Mouse (Mus musculus) adipocyte (in vitro differentiated cells): ENCODE measurements around the gene Prg3.
A peak's percentile ranks its signal among the peaks of the same experiment; 100 is the strongest.

Source experiments
- DNase-seq: peaks from one replicate; pipeline ENCODE4 v3.0.0-alpha.2; 2016; ENCODE audit warnings: low spot score

The Prg3 gene

GRCm38 (mm10) chr2:84996376-84996775 is 8.4 kb downstream of the Prg3 start:
- no peak for DNase-seq

- no peak for DNase-seq
Observed at GRCm38 (mm10) chr2:84999486-85000181, 11.6 kb downstream of the Prg3 start.

- DNase-seq: peak; percentile 69
Observed at GRCm38 (mm10) chr2:85001497-85001896, 13.5 kb downstream of the Prg3 start.

GRCm38 (mm10) chr2:85002575-85002974 is 14.6 kb downstream of the Prg3 start:
- DNase-seq: no peak

- DNase-seq: peak; percentile 33
Observed at GRCm38 (mm10) chr2:85004341-85004740, 16.3 kb downstream of the Prg3 start.

- no peak for DNase-seq
Observed at GRCm38 (mm10) chr2:85006600-85006999, 18.6 kb downstream of the Prg3 start.

GRCm38 (mm10) chr2:85007729-85008128 is 19.7 kb downstream of the Prg3 start:
- peak; percentile 57 for DNase-seq

- no peak for DNase-seq
Observed at GRCm38 (mm10) chr2:85009212-85009611, 21.2 kb downstream of the Prg3 start.

GRCm38 (mm10) chr2:85011906-85012604 is 24.0 kb downstream of the Prg3 start:
- peak; percentile 85 for DNase-seq

- DNase-seq: no peak
Observed at GRCm38 (mm10) chr2:85012679-85013078, 24.7 kb downstream of the Prg3 start.

- DNase-seq: no peak
Observed at GRCm38 (mm10) chr2:85013826-85014587, 26.0 kb downstream of the Prg3 start.

GRCm38 (mm10) chr2:85014588-85014982 is 26.6 kb downstream of the Prg3 start:
- peak; percentile 71 for DNase-seq

- DNase-seq: peak; percentile 70
Observed at GRCm38 (mm10) chr2:85022043-85022442, 34.0 kb downstream of the Prg3 start.

- peak; percentile 64 for DNase-seq
Observed at GRCm38 (mm10) chr2:85026178-85026577, 38.2 kb downstream of the Prg3 start.

- DNase-seq: no peak
Observed at GRCm38 (mm10) chr2:85027281-85027680, 39.3 kb downstream of the Prg3 start.

- DNase-seq: no peak
Observed at GRCm38 (mm10) chr2:85029897-85030296, 41.9 kb downstream of the Prg3 start.

GRCm38 (mm10) chr2:85030989-85031388 is 43.0 kb downstream of the Prg3 start:
- no peak for DNase-seq

- DNase-seq: peak; percentile 88
Observed at GRCm38 (mm10) chr2:85033121-85033520, 45.1 kb downstream of the Prg3 start.

- DNase-seq: peak; percentile 54
Observed at GRCm38 (mm10) chr2:85034169-85034568, 46.2 kb downstream of the Prg3 start.

GRCm38 (mm10) chr2:85036507-85037046 is 48.6 kb downstream of the Prg3 start:
- DNase-seq: peak; percentile 55

GRCm38 (mm10) chr2:85037047-85038026 is 49.3 kb downstream of the Prg3 start, which contains the start of the genes Ssrp1 and P2rx3:
Ssrp1 (plus strand) TSS chr2:85037234.
P2rx3 (minus strand) TSS chr2:85037462.
- peak; percentile 93 for DNase-seq
